In genomic region chr13:75718376-75718775, GRCm38 (mm10) we compare ENCODE assay signal across 20 mouse cellular contexts. TPM values are rescaled to one million over a fixed set of nuclear protein-coding genes. Genes with fewer than 3 reads are reported as not detected.
A peak's percentile ranks its signal among the peaks of the same experiment; 100 is the strongest.
DNase-seq lines count a peak whose midpoint lies in the region; ATAC-seq lines count a peak whose summit lies in the region.
"Had no signal": no experiment of that assay in that cellular context is flagged by ENCODE, and none has a peak within 500 bp of the region (broad histone marks: within the 10 kb centered on the region; RNA-seq: fewer than 3 reads in every experiment).

No protein-coding gene starts in this region.

- DNase-seq in liver, embryonic 11.5 days (ENCODE audit: low spot score) = no peak
- DNase-seq in liver = no peak
- DNase-seq in right cerebral cortex, postnatal 36 days (ENCODE audit: low spot score in 2 of 2) = no peak
- DNase-seq: adrenal gland, adult 2 months; adrenal gland, postnatal 25 days; cerebellum, adult 18-20 months; cerebellum, adult 9-11 months; gastrocnemius, postnatal 36 days; heart, adult 11 months; heart, postnatal 36 days had no signal

- no peaks in the 10 kb centered on the region for H3K9me3 ChIP-seq in erythroblast, embryonic 14.5 days (ENCODE audit: control insufficient read depth, low read length)
- H3K9me3 ChIP-seq in liver, embryonic 11.5 days (ENCODE audit: control insufficient read depth, low read length) = no peaks in the 10 kb centered on the region
- H3K9me3 ChIP-seq in liver, embryonic 15.5 days (replicated peaks) = no peaks in the 10 kb centered on the region
- H3K9me3 ChIP-seq: embryonic facial prominence, embryonic 10.5 days; forebrain, embryonic 15.5 days; heart, embryonic 10.5 days; hindbrain, embryonic 15.5 days had no signal

- no peak overlapping the region for H3K9ac ChIP-seq in liver, embryonic 11.5 days (ENCODE audit: low read depth, low read length)
- H3K9ac ChIP-seq in liver, embryonic 15.5 days = peak overlapping the region; percentile 13
- H3K9ac ChIP-seq: forebrain, embryonic 15.5 days; hindbrain, embryonic 15.5 days had no signal

- peaks cover 96% of the 10 kb centered on the region for H3K36me3 ChIP-seq in erythroblast, embryonic 14.5 days (ENCODE audit: control insufficient read depth)
- H3K36me3 ChIP-seq in liver, embryonic 11.5 days (ENCODE audit: control insufficient read depth, insufficient read depth, low read length) = no peaks in the 10 kb centered on the region
- peaks cover 32% of the 10 kb centered on the region for H3K36me3 ChIP-seq in liver, embryonic 15.5 days (replicated peaks)
- H3K36me3 ChIP-seq: embryonic facial prominence, embryonic 10.5 days; forebrain, embryonic 15.5 days; heart, embryonic 10.5 days; hindbrain, embryonic 15.5 days had no signal

- peak overlapping the region; percentile 50 for H3K4me3 ChIP-seq in erythroblast, embryonic 14.5 days (replicated peaks)
- H3K4me3 ChIP-seq in liver, embryonic 11.5 days (ENCODE audit: low read depth, low read length) = no peak overlapping the region
- peak overlapping the region; percentile 20 for H3K4me3 ChIP-seq in liver, embryonic 15.5 days (replicated peaks)
- H3K4me3 ChIP-seq: embryonic facial prominence, embryonic 10.5 days; forebrain, embryonic 15.5 days; heart, embryonic 10.5 days; hindbrain, embryonic 15.5 days had no signal

- 0 out of 2 replicates have a peak overlapping the region, but pooled peaks have one; percentile 32 for H3K27ac ChIP-seq in liver, embryonic 11.5 days (ENCODE audit: low read depth, low read length)
- peak overlapping the region; percentile 77 for H3K27ac ChIP-seq in liver, embryonic 15.5 days (replicated peaks)
- H3K27ac ChIP-seq: embryonic facial prominence, embryonic 10.5 days; forebrain, embryonic 15.5 days; heart, embryonic 10.5 days; hindbrain, embryonic 15.5 days had no signal

- peak overlapping the region; percentile 52 for H3K4me2 ChIP-seq in liver, embryonic 11.5 days
- H3K4me2 ChIP-seq in liver, embryonic 15.5 days = peak overlapping the region; percentile 57
- H3K4me2 ChIP-seq: forebrain, embryonic 15.5 days; hindbrain, embryonic 15.5 days had no signal

- no peak for ATAC-seq in erythroblast, adult 5-6 weeks (replicated peaks; ENCODE audit: low FRiP score, poor library complexity, severe bottlenecking)
- ATAC-seq in liver, embryonic 11.5 days (replicated peaks; ENCODE audit: low FRiP score) = no peak
- ATAC-seq in liver, embryonic 15.5 days (ENCODE audit: insufficient read depth) = no peak
- ATAC-seq in inflammation-experienced regulatory T-cells, adult 6 months = no peak
- ATAC-seq: activated CD4-positive, CD25-positive, alpha-beta regulatory T cell, adult 4 months; forebrain, embryonic 15.5 days; Patski had no signal

- no peaks in the 10 kb centered on the region for H3K27me3 ChIP-seq in erythroblast, embryonic 14.5 days (ENCODE audit: control insufficient read depth)
- no peaks in the 10 kb centered on the region for H3K27me3 ChIP-seq in liver, embryonic 11.5 days (replicated peaks; ENCODE audit: control insufficient read depth, insufficient read depth, low read length)
- no peaks in the 10 kb centered on the region for H3K27me3 ChIP-seq in liver, embryonic 15.5 days
- H3K27me3 ChIP-seq: forebrain, embryonic 15.5 days; hindbrain, embryonic 15.5 days; Patski had no signal

- peaks cover 98% of the 10 kb centered on the region for H3K4me1 ChIP-seq in erythroblast, embryonic 14.5 days (ENCODE audit: control insufficient read depth)
- H3K4me1 ChIP-seq in liver, embryonic 11.5 days (replicated peaks; ENCODE audit: control insufficient read depth, insufficient read depth, low read length) = peaks cover 45% of the 10 kb centered on the region
- peaks cover 94% of the 10 kb centered on the region for H3K4me1 ChIP-seq in liver, embryonic 15.5 days (replicated peaks)
- H3K4me1 ChIP-seq: embryonic facial prominence, embryonic 10.5 days; forebrain, embryonic 15.5 days; heart, embryonic 10.5 days; hindbrain, embryonic 15.5 days had no signal

RNA-seq across cellular contexts. Expression of gene Ell2, which starts 11.8 kb away (rescaled TPM):
- polyA plus RNA-seq in erythroblast, embryonic 14.5 days (2012) = 7.5 and 16.5 TPM in 2 replicates
- total RNA-seq in erythroblast, adult 5-6 weeks (2015; ENCODE audit: low replicate concordance) = 59.4 and 99.9 TPM in 2 replicates
- total RNA-seq in erythroblast, adult 5-6 weeks (2017; ENCODE audit: low replicate concordance) = 60.4 and 93.9 TPM in 2 replicates
- 40.4 and 44.8 TPM in 2 replicates for polyA plus RNA-seq in liver, embryonic 11.5 days (2014; fragmentation: Nextera tagmentation; extraction: Ambion mirVana)
- polyA plus RNA-seq in liver, embryonic 15.5 days (2015; fragmentation: Nextera tagmentation; extraction: Ambion mirVana) = 34.0 and 34.2 TPM in 2 replicates
- 1 to 10 TPM; 4.5 to 6.7 (median 5.4) TPM for polyA plus RNA-seq in inflammation-experienced regulatory T-cells, adult 6 months (2017; shearing (Covaris generic))
